Mouse (Mus musculus) lung, adult 2 months (tissue): ENCODE measurements around the gene Pabpn1l.

Source experiments
- CTCF ChIP-seq: fragments of 200-500 bp; IDR thresholded peaks from 2 replicates; pipeline ENCODE4 v1.5.1; 2011; ENCODE audit warnings: mild to moderate bottlenecking, low read length, control low read depth; ENCODE audit not compliant: insufficient read depth
- POLR2A ChIP-seq: fragments of 200-500 bp; IDR thresholded peaks from 2 replicates; pipeline ENCODE4 v1.6.1; 2011; ENCODE audit warnings: low read depth, mild to moderate bottlenecking, control low read depth, low read length, borderline replicate concordance; ENCODE audit errors: extremely low read depth

DNA sequence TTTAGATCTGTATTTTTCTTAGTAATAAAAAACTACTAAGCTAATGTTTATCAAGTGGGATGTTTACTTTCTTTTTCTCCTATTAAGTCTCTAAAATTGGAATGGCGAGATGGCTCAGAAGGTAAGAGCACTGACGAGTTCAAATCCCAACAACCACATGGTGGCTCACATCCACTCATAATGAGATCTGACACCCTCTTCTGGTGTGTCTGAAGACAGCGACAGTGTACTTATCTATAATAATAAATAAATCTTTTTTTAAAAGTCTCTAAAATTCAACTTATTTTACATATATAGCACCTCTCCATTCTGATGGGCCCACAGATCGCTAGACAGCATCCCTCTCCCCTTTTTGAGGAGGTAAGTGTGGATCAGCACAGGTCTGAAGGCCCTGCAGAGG is 12.3 kb downstream of the Pabpn1l start:
- TF ChIP-seq CTCF (no peak), POLR2A (no peak)
